Mouse (Mus musculus) E14TG2a.4 (cell line): Measurements from ENCODE around the gene Map2k6.
A peak's percentile ranks its signal among the peaks of the same experiment; 100 is the strongest.
"Not testable (repeated sequence)": the region's sequence is repeated elsewhere in the genome, so short reads cannot be mapped to it uniquely, and the experiment has no call there.

Source experiments
- H3K27me3 ChIP-seq: 2 replicates; pipeline ENCODE4 v1.6.1; 2014; ENCODE audit warnings: low read length, control low read depth; ENCODE audit not compliant: insufficient read depth
- H3K36me3 ChIP-seq: 2 replicates; pipeline ENCODE4 v1.6.1; 2014; ENCODE audit warnings: low read length, control low read depth; ENCODE audit not compliant: insufficient read depth
- H3K4me1 ChIP-seq: replicated peaks from 2 replicates; pipeline ENCODE4 v1.6.1; 2014; ENCODE audit warnings: low read depth, low read length, control low read depth
- H3K4me3 ChIP-seq: replicated peaks from 2 replicates; pipeline ENCODE4 v1.5.1; 2014; ENCODE audit warnings: mild to moderate bottlenecking, low read length
- H3K9me3 ChIP-seq: 2 replicates; pipeline ENCODE4 v1.6.1; 2014; ENCODE audit warnings: low read length, control low read depth
- CTCF ChIP-seq: conservative IDR thresholded peaks from 2 replicates; pipeline ENCODE4 v1.5.1; 2014; ENCODE audit warnings: low read length
- NANOG ChIP-seq: IDR thresholded peaks from 2 replicates; pipeline ENCODE4 v1.6.1; 2014; ENCODE audit warnings: borderline replicate concordance, low read length, mixed read lengths
- POU5F1 ChIP-seq: IDR thresholded peaks from 2 replicates; pipeline ENCODE4 v1.6.1; 2014; ENCODE audit warnings: low read length, borderline replicate concordance

Map2k6 gene

GRCm38 (mm10) chr11:110398553-110399239 lies at the start of gene Map2k6:
Gene Map2k6, plus strand, starts transcription at chr11:110399122.
- peaks cover 28% of the 10 kb centered on the region for H3K27me3 ChIP-seq
- peak within 1 kb of the TSS; percentile 80 for H3K4me3 ChIP-seq
- no peaks in the 10 kb centered on the region for H3K9me3 ChIP-seq
- H3K4me1 ChIP-seq = peaks cover 41% of the 10 kb centered on the region
- TF ChIP-seq POU5F1 (no peak), CTCF (no peak), NANOG (no peak)
- no peaks in the 10 kb centered on the region for H3K36me3 ChIP-seq

GRCm38 (mm10) chr11:110354261-110354660 lies 44.7 kb upstream of the Map2k6 start:
- peak overlapping the region; percentile 43 for H3K4me3 ChIP-seq
- H3K9me3 ChIP-seq = no peaks in the 10 kb centered on the region
- H3K36me3 ChIP-seq = no peaks in the 10 kb centered on the region
- TF ChIP-seq NANOG (no peak), POU5F1 (no peak), CTCF (no peak)
- peaks cover 22% of the 10 kb centered on the region for H3K4me1 ChIP-seq
- peaks cover 5% of the 10 kb centered on the region; the same call in 1 of the 2 replicates for H3K27me3 ChIP-seq

- not testable (repeated sequence) for H3K4me3 ChIP-seq, H3K36me3 ChIP-seq, H3K9me3 ChIP-seq, H3K27me3 ChIP-seq
- H3K4me1 ChIP-seq = peaks cover 22% of the 10 kb centered on the region
Measured at GRCm38 (mm10) chr11:110355131-110355530, 43.8 kb upstream of the Map2k6 start.

- Histone ChIP-seq H3K9me3 (no peaks in the 10 kb centered on the region), H3K27me3 (peaks cover 3% of the 10 kb centered on the region; the same call in 1 of the 2 replicates), H3K36me3 (no peaks in the 10 kb centered on the region), H3K4me3 (no peak overlapping the region), H3K4me1 (peaks cover 19% of the 10 kb centered on the region)
- TF ChIP-seq CTCF (peak; percentile 78), NANOG (no peak)
Measured at GRCm38 (mm10) chr11:110357756-110358551, 41.0 kb upstream of the Map2k6 start.

GRCm38 (mm10) chr11:110365016-110365415 lies 33.9 kb upstream of the Map2k6 start:
- H3K27me3 ChIP-seq = no peaks in the 10 kb centered on the region
- H3K4me3 ChIP-seq = no peak overlapping the region
- peaks cover 9% of the 10 kb centered on the region for H3K4me1 ChIP-seq
- no peaks in the 10 kb centered on the region for H3K9me3 ChIP-seq
- no peaks in the 10 kb centered on the region for H3K36me3 ChIP-seq
- peak; percentile 74 for TF ChIP-seq CTCF
- no peak for TF ChIP-seq POU5F1

GRCm38 (mm10) chr11:110366902-110367301 lies 32.0 kb upstream of the Map2k6 start:
- Histone ChIP-seq H3K9me3 (no peaks in the 10 kb centered on the region), H3K36me3 (no peaks in the 10 kb centered on the region), H3K4me1 (peaks cover 10% of the 10 kb centered on the region), H3K27me3 (no peaks in the 10 kb centered on the region), H3K4me3 (no peak overlapping the region)
- TF ChIP-seq NANOG (no peak), CTCF (peak; percentile 63)

- Histone ChIP-seq H3K36me3 (no peaks in the 10 kb centered on the region), H3K27me3 (no peaks in the 10 kb centered on the region), H3K4me1 (peaks cover 12% of the 10 kb centered on the region), H3K9me3 (no peaks in the 10 kb centered on the region), H3K4me3 (no peak overlapping the region)
- TF ChIP-seq CTCF = no peak
- TF ChIP-seq POU5F1 = no peak
- TF ChIP-seq NANOG = no peak
Measured at GRCm38 (mm10) chr11:110367638-110368037, 31.3 kb upstream of the Map2k6 start.

GRCm38 (mm10) chr11:110369312-110370019 lies 29.5 kb upstream of the Map2k6 start:
- Histone ChIP-seq H3K4me3 (no peak overlapping the region), H3K4me1 (peaks cover 12% of the 10 kb centered on the region), H3K36me3 (no peaks in the 10 kb centered on the region), H3K27me3 (peaks cover 2% of the 10 kb centered on the region; the same call in 1 of the 2 replicates), H3K9me3 (no peaks in the 10 kb centered on the region)
- no peak for TF ChIP-seq POU5F1
- TF ChIP-seq NANOG = no peak
